Mouse (Mus musculus): ENCODE data around the gene Acads.

- 0 out of 2 replicates have a peak, but pooled peaks have one; percentile 2 for TF ChIP-seq CTCF (IDR thresholded peaks at IDR 0.05)
- no peak for TF ChIP-seq EP300 (IDR thresholded peaks at IDR 0.05)
Observed at GRCm38 (mm10) chr5:115118961-115119570, at the start of gene Acads.

Measured in lung, postnatal 0 days (tissue).